ENCODE assay signal across 24 mouse cellular contexts in the genomic region with DNA sequence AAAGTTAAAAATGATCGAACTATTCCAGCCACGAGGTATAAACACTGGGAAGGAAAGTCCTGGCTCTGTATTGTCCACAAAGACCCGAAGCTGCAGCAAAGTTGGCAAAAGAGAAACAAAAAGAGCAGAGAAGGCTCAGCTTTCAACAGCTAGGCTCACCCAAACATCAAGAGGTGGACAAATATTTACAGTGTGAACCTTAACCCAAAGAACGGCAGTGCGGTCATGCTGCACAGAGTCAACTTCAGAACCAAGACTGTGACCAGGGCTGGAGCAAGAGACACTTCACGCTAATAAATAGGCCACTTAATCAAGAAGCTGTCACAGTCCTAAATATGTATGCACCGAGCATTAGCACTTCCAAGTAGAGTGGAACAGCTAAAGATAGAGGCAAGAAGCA.
"Had no signal": no experiment of that assay in that cellular context is flagged by ENCODE, and none has a peak within 500 bp of the region (broad histone marks: within the 10 kb centered on the region; RNA-seq: fewer than 3 reads in every experiment).

No protein-coding gene starts in this region.

- H3K4me1 ChIP-seq: heart, embryonic 10.5 days; heart, embryonic 12.5 days; hindbrain, embryonic 10.5 days; hindbrain, embryonic 12.5 days; intestine, embryonic 15.5 days; limb, embryonic 10.5 days; limb, embryonic 12.5 days had no signal

- H3K9ac ChIP-seq: heart, embryonic 12.5 days; hindbrain, embryonic 12.5 days; hindbrain, embryonic 14.5 days; intestine, embryonic 15.5 days; limb, embryonic 12.5 days had no signal

- H3K27ac ChIP-seq: gastrocnemius, adult 2 months; heart, embryonic 10.5 days; hindbrain, embryonic 10.5 days; hindbrain, embryonic 12.5 days; hindbrain, embryonic 14.5 days; intestine, embryonic 15.5 days; layer of hippocampus, adult 2 months; left cerebral cortex, adult 2 months; limb, embryonic 10.5 days; limb, embryonic 12.5 days had no signal

- H3K9me3 ChIP-seq: heart, embryonic 10.5 days; heart, embryonic 12.5 days; intestine, embryonic 15.5 days; limb, embryonic 10.5 days; limb, embryonic 12.5 days had no signal

- H3K27me3 ChIP-seq: heart, embryonic 12.5 days; hindbrain, embryonic 12.5 days; intestine, embryonic 15.5 days; limb, embryonic 12.5 days had no signal

- H3K4me3 ChIP-seq: gastrocnemius, adult 2 months; heart, embryonic 10.5 days; heart, embryonic 12.5 days; hindbrain, embryonic 10.5 days; hindbrain, embryonic 12.5 days; intestine, embryonic 15.5 days; layer of hippocampus, adult 2 months; left cerebral cortex, adult 2 months; limb, embryonic 10.5 days; limb, embryonic 12.5 days had no signal

- H3K4me2 ChIP-seq: heart, embryonic 12.5 days; hindbrain, embryonic 12.5 days; hindbrain, embryonic 14.5 days; intestine, embryonic 15.5 days; limb, embryonic 12.5 days had no signal

- ATAC-seq: hindbrain, embryonic 16.5 days; inflammation-experienced regulatory T-cells, adult 6 months; intestine, embryonic 15.5 days; intestine, postnatal 0 days had no signal

- DNase-seq: gastrocnemius, adult 2 months; gastrocnemius, postnatal 10 days; gastrocnemius, postnatal 25 days; heart, adult 18-20 months; heart, postnatal 10 days; heart, postnatal 4 days; kidney, adult 18-20 months; kidney, adult 8-10 months; kidney, postnatal 10 days; kidney, postnatal 25 days; kidney, postnatal 4 days had no signal

- H3K36me3 ChIP-seq: heart, embryonic 10.5 days; heart, embryonic 12.5 days; hindbrain, embryonic 10.5 days; hindbrain, embryonic 12.5 days; intestine, embryonic 15.5 days; limb, embryonic 10.5 days; limb, embryonic 12.5 days had no signal
